ENCODE assay signal across 8 mouse cellular contexts in the genomic region with DNA sequence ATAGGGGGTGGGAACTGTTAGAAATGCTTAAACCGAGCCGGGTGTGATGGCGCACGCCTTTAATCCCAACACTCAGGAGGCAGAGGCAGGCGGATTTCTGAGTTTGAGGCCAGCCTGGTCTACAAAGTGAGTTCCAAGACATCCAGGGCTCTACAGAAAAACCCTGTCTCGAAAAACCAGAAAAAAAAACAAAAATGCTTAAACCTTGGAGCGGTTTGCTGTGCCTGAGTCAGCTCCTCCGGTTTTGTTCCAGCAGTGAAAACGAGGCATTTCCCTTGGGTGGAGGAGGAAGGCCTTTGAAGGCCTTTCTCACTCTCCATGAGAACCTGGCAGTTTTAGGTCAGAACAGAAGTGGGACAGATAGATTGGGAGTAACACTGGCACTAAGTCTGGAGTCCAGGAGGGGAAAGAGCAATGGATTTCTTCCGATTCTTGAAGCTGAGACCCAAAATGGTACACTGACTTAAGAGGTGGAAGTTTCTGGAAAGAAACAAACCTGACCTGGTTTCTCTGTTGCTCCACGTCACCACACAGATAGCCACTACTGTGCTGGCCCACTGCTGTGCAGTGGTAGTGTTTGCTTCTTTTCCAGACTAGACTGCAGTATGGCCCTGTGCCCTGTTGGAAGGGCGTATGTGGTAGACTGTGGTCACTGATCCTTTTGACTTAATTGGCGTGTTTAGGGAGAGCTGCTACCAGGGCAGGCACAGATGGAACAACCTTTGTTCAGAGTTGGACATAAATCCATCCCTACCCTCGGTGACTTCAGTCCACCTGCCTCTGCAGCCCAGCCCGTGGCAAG. TPM values are rescaled to one million over a fixed set of nuclear protein-coding genes. Genes with fewer than 3 reads are reported as not detected.
A peak's percentile ranks its signal among the peaks of the same experiment; 100 is the strongest.
DNase-seq lines count a peak whose midpoint lies in the region; ATAC-seq and TF ChIP-seq lines count a peak whose summit lies in the region.

No protein-coding gene starts in this region.

- TF ChIP-seq CTCF in testis, adult 2 months (IDR thresholded peaks at IDR 0.05; ENCODE audit: control insufficient read depth, insufficient read depth, insufficient replicate concordance, low read depth, low read length) = no peak

- peak overlapping the region; percentile 93 for H3K4me3 ChIP-seq in testis, adult 2 months (ENCODE audit: control insufficient read depth, low read depth, low read length)
- peak overlapping the region; percentile 63 for H3K4me3 ChIP-seq in hindbrain, embryonic 15.5 days
- H3K4me3 ChIP-seq in midbrain, embryonic 14.5 days (replicated peaks; ENCODE audit: low read depth, low read length) = peak overlapping the region; percentile 91

- no peaks in the 10 kb centered on the region for H3K27me3 ChIP-seq in testis, adult 2 months (ENCODE audit: control insufficient read depth, insufficient read depth, low read length)
- no peaks in the 10 kb centered on the region for H3K27me3 ChIP-seq in hindbrain, embryonic 15.5 days
- H3K27me3 ChIP-seq in midbrain, embryonic 14.5 days (ENCODE audit: control insufficient read depth, insufficient read depth, low read length) = no peaks in the 10 kb centered on the region

- 63% methylated on average over 15 of the region's 15 CpGs for WGBS in hindbrain, embryonic 15.5 days
- 64% methylated on average over 15 of the region's 15 CpGs for WGBS in midbrain, embryonic 14.5 days

- peak overlapping the region; percentile 89 for H3K4me2 ChIP-seq in hindbrain, embryonic 15.5 days
- peak overlapping the region; percentile 94 for H3K4me2 ChIP-seq in midbrain, embryonic 14.5 days (ENCODE audit: low read length)

- H3K36me3 ChIP-seq in testis, adult 2 months (ENCODE audit: control insufficient read depth, insufficient read depth, low read length) = no peaks in the 10 kb centered on the region; the same call in none of the 2 replicates
- H3K36me3 ChIP-seq in hindbrain, embryonic 15.5 days = 0 out of 2 replicates have a peak, but pooled peaks cover 6% of the 10 kb centered on the region
- H3K36me3 ChIP-seq in midbrain, embryonic 14.5 days (ENCODE audit: control insufficient read depth, insufficient read depth, low read length) = peaks cover 28% of the 10 kb centered on the region

- no peak for ATAC-seq in hindbrain, embryonic 15.5 days (ENCODE audit: low FRiP score, low read depth)
- ATAC-seq in midbrain, embryonic 14.5 days (ENCODE audit: low FRiP score, low TSS enrichment) = no peak

- DNase-seq in adrenal gland, postnatal 14 days = peak; percentile 63
- DNase-seq in adrenal gland, postnatal 4 days (ENCODE audit: low spot score in 2 of 2) = no peak
- no peak for DNase-seq in testis, postnatal 14 days (ENCODE audit: low spot score)
- no peak for DNase-seq in midbrain, embryonic 14.5 days
- DNase-seq in ovary, postnatal 36 days (ENCODE audit: low spot score) = no peak
- no peak for DNase-seq in frontal cortex, postnatal 14 days (ENCODE audit: low spot score in 2 of 2)

- H3K27ac ChIP-seq in testis, adult 2 months (ENCODE audit: control insufficient read depth, insufficient read depth, low read depth, low read length) = peak overlapping the region; percentile 55
- peak overlapping the region; percentile 90 for H3K27ac ChIP-seq in hindbrain, embryonic 15.5 days (replicated peaks)
- H3K27ac ChIP-seq in midbrain, embryonic 14.5 days (replicated peaks; ENCODE audit: low read depth, low read length) = peak overlapping the region; percentile 91

- no peak for TF ChIP-seq POLR2A in testis, adult 2 months (IDR thresholded peaks at IDR 0.05; ENCODE audit: control insufficient read depth, low read depth, low read length)

- H3K4me1 ChIP-seq in testis, adult 2 months (ENCODE audit: control insufficient read depth, insufficient read depth, low read length) = peaks cover 9% of the 10 kb centered on the region
- peaks cover 46% of the 10 kb centered on the region for H3K4me1 ChIP-seq in hindbrain, embryonic 15.5 days (replicated peaks)
- peaks cover 47% of the 10 kb centered on the region for H3K4me1 ChIP-seq in midbrain, embryonic 14.5 days (ENCODE audit: control insufficient read depth, insufficient read depth, low read length)

- H3K9ac ChIP-seq in hindbrain, embryonic 15.5 days = peak overlapping the region; percentile 70
- H3K9ac ChIP-seq in midbrain, embryonic 14.5 days (replicated peaks; ENCODE audit: low read length) = peak overlapping the region; percentile 64; the same call in 1 of the 2 replicates

- H3K9me3 ChIP-seq in hindbrain, embryonic 15.5 days = no peaks in the 10 kb centered on the region
- no peaks in the 10 kb centered on the region for H3K9me3 ChIP-seq in midbrain, embryonic 14.5 days (ENCODE audit: control insufficient read depth, low read length)

RNA-seq across cellular contexts. Expression of gene Mthfr, which starts 1.4 kb away (rescaled TPM):
- 42.6 and 46.6 TPM in 2 replicates for total RNA-seq in adrenal gland, postnatal 14 days (2021)
- 10 to 100 TPM; 47.0 to 56.6 TPM for total RNA-seq in adrenal gland, postnatal 4 days (2021)
- 31.8 and 34.7 TPM in 2 replicates for polyA plus RNA-seq in testis, adult 2 months (2012; rRNA removed)
- 18.0 and 22.1 TPM in 2 replicates for polyA plus RNA-seq in hindbrain, embryonic 15.5 days (2015; fragmentation: Nextera tagmentation; extraction: Ambion mirVana)
- polyA plus RNA-seq in midbrain, embryonic 14.5 days (2014; fragmentation: Nextera tagmentation; extraction: Ambion mirVana) = 16.9 and 25.4 TPM in 2 replicates

RNA-seq across cellular contexts. Expression of gene Clcn6, which starts 1.6 kb away (rescaled TPM):
- 9.7 and 12.0 TPM in 2 replicates for total RNA-seq in adrenal gland, postnatal 14 days (2021)
- total RNA-seq in adrenal gland, postnatal 4 days (2021) = 10 to 100 TPM; 21.0 to 23.6 TPM
- 9.8 and 12.7 TPM in 2 replicates for polyA plus RNA-seq in testis, adult 2 months (2012; rRNA removed)
- 31.3 and 32.8 TPM in 2 replicates for polyA plus RNA-seq in hindbrain, embryonic 15.5 days (2015; fragmentation: Nextera tagmentation; extraction: Ambion mirVana)
- polyA plus RNA-seq in midbrain, embryonic 14.5 days (2014; fragmentation: Nextera tagmentation; extraction: Ambion mirVana) = 26.4 and 26.9 TPM in 2 replicates

RNA-seq across cellular contexts. Expression of gene Nppa, which starts 39.7 kb away (rescaled TPM):
- total RNA-seq in adrenal gland, postnatal 14 days (2021) = not detected in 2 replicates
- not detected for total RNA-seq in adrenal gland, postnatal 4 days (2021)
- polyA plus RNA-seq in testis, adult 2 months (2012; rRNA removed) = not detected in 2 replicates
- polyA plus RNA-seq in hindbrain, embryonic 15.5 days (2015; fragmentation: Nextera tagmentation; extraction: Ambion mirVana) = 1.6 and 1.7 TPM in 2 replicates
- polyA plus RNA-seq in midbrain, embryonic 14.5 days (2014; fragmentation: Nextera tagmentation; extraction: Ambion mirVana) = 2.9 and 4.1 TPM in 2 replicates

RNA-seq across cellular contexts. Expression of gene Agtrap, which starts 47.6 kb away (rescaled TPM):
- total RNA-seq in adrenal gland, postnatal 14 days (2021) = 45.1 and 45.2 TPM in 2 replicates
- total RNA-seq in adrenal gland, postnatal 4 days (2021) = 10 to 100 TPM; 77.6 to 83.7 TPM
- polyA plus RNA-seq in testis, adult 2 months (2012; rRNA removed) = 45.2 and 45.4 TPM in 2 replicates
- polyA plus RNA-seq in hindbrain, embryonic 15.5 days (2015; fragmentation: Nextera tagmentation; extraction: Ambion mirVana) = 6.0 and 6.8 TPM in 2 replicates
- polyA plus RNA-seq in midbrain, embryonic 14.5 days (2014; fragmentation: Nextera tagmentation; extraction: Ambion mirVana) = 3.7 and 6.3 TPM in 2 replicates

RNA-seq across cellular contexts. Expression of gene Nppb, which starts 54.6 kb away (rescaled TPM):
- not detected in 2 replicates for total RNA-seq in adrenal gland, postnatal 14 days (2021)
- total RNA-seq in adrenal gland, postnatal 4 days (2021) = under 1 TPM; 0.39 to 0.56 TPM
- polyA plus RNA-seq in testis, adult 2 months (2012; rRNA removed) = not detected in 2 replicates
- polyA plus RNA-seq in hindbrain, embryonic 15.5 days (2015; fragmentation: Nextera tagmentation; extraction: Ambion mirVana) = 0.19 and 0.35 TPM in 2 replicates
- polyA plus RNA-seq in midbrain, embryonic 14.5 days (2014; fragmentation: Nextera tagmentation; extraction: Ambion mirVana) = not detected in 2 replicates
